Mouse (Mus musculus) intestine, embryonic 15.5 days (tissue): ENCODE data around the gene Rps29. TPM values are rescaled to one million over a fixed set of nuclear protein-coding genes. Genes with fewer than 3 reads are reported as not detected.

Experiments used
- ATAC-seq: fragments of 200-750 bp; cut with Nextera tagmentation; 2 replicates; pipeline ENCODE4 v1.8.0; 2017; ENCODE audit warnings: moderate TSS enrichment, moderate library complexity
- H3K27ac ChIP-seq: fragments of 300-500 bp; sonication (generic); 2 replicates; pipeline ENCODE4 v1.5.1; 2015; ENCODE audit warnings: mild to moderate bottlenecking, inconsistent platforms
- H3K27me3 ChIP-seq: fragments of 300-500 bp; sonication (generic); replicated peaks from 2 replicates; pipeline ENCODE4 v1.6.1; 2015; ENCODE audit warnings: inconsistent platforms
- H3K36me3 ChIP-seq: fragments of 300-500 bp; sonication (generic); 2 replicates; pipeline ENCODE4 v1.6.1; 2015; ENCODE audit warnings: inconsistent platforms
- H3K4me1 ChIP-seq: fragments of 300-500 bp; sonication (generic); replicated peaks from 2 replicates; pipeline ENCODE4 v1.6.1; 2015; ENCODE audit warnings: inconsistent platforms
- H3K4me2 ChIP-seq: fragments of 300-500 bp; sonication (generic); replicated peaks from 2 replicates; pipeline ENCODE4 v1.6.1; 2015; ENCODE audit warnings: mild to moderate bottlenecking, inconsistent platforms
- H3K4me3 ChIP-seq: fragments of 300-500 bp; sonication (generic); replicated peaks from 2 replicates; pipeline ENCODE4 v1.5.1; 2015; ENCODE audit warnings: inconsistent platforms
- H3K9ac ChIP-seq: fragments of 300-500 bp; sonication (generic); 2 replicates; pipeline ENCODE4 v1.6.1; 2015; ENCODE audit warnings: inconsistent platforms
- H3K9me3 ChIP-seq: fragments of 300-500 bp; sonication (generic); 2 replicates; pipeline ENCODE4 v1.6.1; 2016; ENCODE audit warnings: inconsistent platforms
- WGBS: fragments of 180-500 bp; shearing (Covaris S2); methylation state at CpG from one replicate; pipeline ENCODE4 v1.1.7; 2015; 5-methylcytosine and 5-hydroxymethylcytosine counted together
- polyA plus RNA-seq: library from polyadenylated mRNA; unstranded; fragments of >200 nt; fragmentation: Nextera tagmentation; extraction: Ambion mirVana; gene quantifications from 2 replicates; pipeline ENCODE4 v1.2.1, GENCODE M21; 2015

Gene Rps29
- polyA plus RNA-seq, 1 experiment from 2014 or later, result 2,016 TPM

DNA sequence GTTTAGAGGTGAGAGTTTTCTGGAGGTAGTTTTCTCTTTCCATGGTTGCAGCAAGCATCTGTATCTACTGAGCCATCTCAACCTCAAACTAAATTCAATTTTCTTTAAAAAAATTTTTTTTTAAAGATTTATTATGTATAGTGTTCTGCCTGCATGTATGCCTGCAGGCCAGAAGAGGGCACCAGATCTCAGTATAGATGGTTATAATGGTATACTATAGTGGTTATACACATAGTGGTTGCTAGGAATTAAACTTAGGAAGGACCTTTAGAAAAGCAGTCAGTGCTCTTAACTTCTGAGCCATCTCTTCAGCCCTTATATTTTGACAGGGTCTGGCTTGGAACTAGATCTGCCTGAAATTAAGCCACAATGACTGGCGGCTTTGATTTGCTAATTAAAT, 31.5 kb upstream of the Rps29 start:
- H3K27ac ChIP-seq, result no peak overlapping the region
- 0 out of 2 replicates have a peak, but pooled peaks cover 6% of the 10 kb centered on the region for H3K36me3 ChIP-seq
- no peak for ATAC-seq
- no peak overlapping the region for H3K4me3 ChIP-seq
- H3K9ac ChIP-seq, result no peak overlapping the region
- peaks cover 9% of the 10 kb centered on the region; the same call in 1 of the 2 replicates for H3K4me1 ChIP-seq
- 100% methylated on average over 1 of the region's 1 CpGs for WGBS
- no peaks in the 10 kb centered on the region for H3K27me3 ChIP-seq
- H3K9me3 ChIP-seq, result no peaks in the 10 kb centered on the region
- H3K4me2 ChIP-seq, result no peak overlapping the region

DNA sequence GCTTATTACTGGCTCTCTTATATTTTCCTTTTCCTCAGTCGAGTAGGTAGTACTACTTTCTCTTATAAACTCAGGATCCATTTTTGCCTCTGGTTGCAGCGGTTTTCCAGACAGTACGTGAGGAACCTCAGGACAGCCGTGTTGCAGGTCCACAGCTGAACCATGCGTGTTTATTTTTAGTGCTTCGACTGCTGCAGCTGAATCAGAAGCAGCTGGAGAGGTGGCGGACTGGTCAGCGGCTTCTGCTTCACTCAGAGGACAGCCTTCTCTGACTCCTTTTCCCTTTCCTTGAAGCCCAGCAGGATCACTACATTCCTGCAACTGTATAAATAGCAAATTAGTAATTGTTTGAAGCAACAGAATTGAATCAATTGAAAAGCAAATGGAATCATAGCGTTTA, 31.1 kb upstream of the Rps29 start:
- Histone ChIP-seq H3K4me3 (no peak overlapping the region), H3K9me3 (no peaks in the 10 kb centered on the region), H3K4me1 (peaks cover 10% of the 10 kb centered on the region; the same call in 1 of the 2 replicates), H3K27me3 (no peaks in the 10 kb centered on the region), H3K27ac (no peak overlapping the region), H3K9ac (no peak overlapping the region), H3K36me3 (0 out of 2 replicates have a peak, but pooled peaks cover 6% of the 10 kb centered on the region), H3K4me2 (no peak overlapping the region)
- no peak for ATAC-seq
- WGBS, result 81% methylated on average over 9 of the region's 9 CpGs

- Histone ChIP-seq H3K27me3 (no peaks in the 10 kb centered on the region), H3K36me3 (0 out of 2 replicates have a peak, but pooled peaks cover 6% of the 10 kb centered on the region), H3K4me1 (peaks cover 10% of the 10 kb centered on the region; the same call in 1 of the 2 replicates), H3K4me2 (peak overlapping the region; percentile 35; the same call in 1 of the 2 replicates), H3K9me3 (no peaks in the 10 kb centered on the region), H3K4me3 (0 out of 2 replicates have a peak overlapping the region, but pooled peaks have one; percentile 2), H3K9ac (no peak overlapping the region), H3K27ac (peak overlapping the region; percentile 33)
- no peak for ATAC-seq
- WGBS, result 61% methylated on average over 5 of the region's 5 CpGs
Measured at GRCm38 (mm10) chr12:69186811-69187471, 28.0 kb upstream of the Rps29 start.

- Histone ChIP-seq H3K9ac (peak overlapping the region; percentile 92), H3K4me1 (peaks cover 10% of the 10 kb centered on the region; the same call in 1 of the 2 replicates), H3K36me3 (0 out of 2 replicates have a peak, but pooled peaks cover 4% of the 10 kb centered on the region), H3K9me3 (no peaks in the 10 kb centered on the region), H3K4me2 (peak overlapping the region; percentile 90), H3K27me3 (no peaks in the 10 kb centered on the region), H3K4me3 (peak overlapping the region; percentile 82), H3K27ac (no peak overlapping the region)
- 70% methylated on average over 7 of the region's 7 CpGs for WGBS
- no peak for ATAC-seq
Measured at GRCm38 (mm10) chr12:69185371-69185770, 26.4 kb upstream of the Rps29 start.

DNA sequence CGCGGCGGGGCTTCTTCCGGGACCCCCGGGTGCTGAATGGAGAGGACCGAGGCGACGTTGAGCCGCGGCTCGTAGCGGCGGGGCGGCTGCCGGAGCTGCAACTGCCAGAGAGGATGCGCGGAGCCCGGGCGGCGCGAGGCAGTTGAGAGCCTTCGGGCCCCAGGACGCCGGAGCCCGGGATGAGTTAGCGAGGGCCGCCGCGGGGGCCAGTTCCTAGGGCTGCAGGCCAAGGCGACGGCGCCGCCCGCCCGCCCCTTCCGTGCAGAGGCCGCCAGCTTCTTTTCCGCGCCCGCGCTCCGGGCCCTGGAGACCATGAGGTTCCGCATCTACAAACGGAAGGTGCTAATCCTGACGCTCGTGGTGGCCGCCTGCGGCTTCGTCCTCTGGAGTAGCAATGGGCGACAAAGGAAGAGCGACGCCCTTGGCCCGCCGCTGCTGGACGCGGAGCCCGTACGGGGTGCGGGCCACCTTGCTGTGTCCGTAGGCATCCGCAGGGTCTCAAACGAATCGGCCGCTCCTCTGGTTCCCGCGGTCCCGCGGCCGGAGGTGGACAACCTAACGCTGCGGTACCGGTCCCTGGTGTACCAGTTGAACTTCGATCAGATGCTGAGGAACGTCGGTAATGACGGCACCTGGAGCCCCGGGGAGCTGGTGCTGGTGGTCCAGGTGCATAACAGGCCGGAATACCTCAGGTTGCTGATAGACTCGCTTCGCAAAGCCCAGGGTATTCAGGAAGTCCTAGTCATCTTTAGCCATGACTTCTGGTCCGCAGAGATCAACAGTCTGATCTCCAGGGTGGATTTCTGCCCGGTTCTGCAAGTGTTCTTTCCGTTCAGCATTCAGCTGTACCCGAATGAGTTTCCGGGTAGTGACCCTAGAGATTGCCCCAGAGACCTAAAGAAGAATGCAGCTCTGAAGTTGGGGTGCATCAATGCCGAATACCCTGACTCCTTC, 25.6 kb upstream of the Rps29 start:
- H3K4me2 ChIP-seq, result peak overlapping the region; percentile 90
- peak overlapping the region; percentile 82 for H3K4me3 ChIP-seq
- peaks cover 10% of the 10 kb centered on the region; the same call in 1 of the 2 replicates for H3K4me1 ChIP-seq
- H3K27ac ChIP-seq, result peak overlapping the region; percentile 88
- H3K9ac ChIP-seq, result peak overlapping the region; percentile 92
- WGBS, result 2% methylated on average over 86 of the region's 86 CpGs
- no peaks in the 10 kb centered on the region for H3K36me3 ChIP-seq
- H3K27me3 ChIP-seq, result no peaks in the 10 kb centered on the region
- H3K9me3 ChIP-seq, result no peaks in the 10 kb centered on the region
- ATAC-seq, result peak; percentile 71

- ATAC-seq, result peak; percentile 99
- Histone ChIP-seq H3K9me3 (no peaks in the 10 kb centered on the region), H3K27ac (peak within 1 kb of the TSS; percentile 88), H3K9ac (peak within 1 kb of the TSS; percentile 92), H3K4me1 (peaks cover 10% of the 10 kb centered on the region; the same call in 1 of the 2 replicates), H3K27me3 (no peaks in the 10 kb centered on the region), H3K4me2 (peak within 1 kb of the TSS; percentile 90), H3K36me3 (no peaks in the 10 kb centered on the region), H3K4me3 (peak within 1 kb of the TSS; percentile 82)
- under 1% methylated on average over 84 of the region's 84 CpGs for WGBS
Measured at GRCm38 (mm10) chr12:69183583-69184308, 24.8 kb upstream of the Rps29 start, which contains the start of the genes Rpl36al and Mgat2. Gene Rpl36al, minus strand, starts transcription at chr12:69184083. Gene Mgat2, plus strand, starts transcription at chr12:69184157.

GRCm38 (mm10) chr12:69181800-69182199, 22.8 kb upstream of the Rps29 start:
- H3K27me3 ChIP-seq, result no peaks in the 10 kb centered on the region
- 92% methylated on average over 4 of the region's 4 CpGs for WGBS
- no peaks in the 10 kb centered on the region for H3K36me3 ChIP-seq
- no peak overlapping the region for H3K4me3 ChIP-seq
- no peak overlapping the region for H3K4me2 ChIP-seq
- H3K9ac ChIP-seq, result no peak overlapping the region
- no peak overlapping the region for H3K27ac ChIP-seq
- H3K9me3 ChIP-seq, result no peaks in the 10 kb centered on the region
- no peak for ATAC-seq
- peaks cover 3% of the 10 kb centered on the region; the same call in 1 of the 2 replicates for H3K4me1 ChIP-seq

- Histone ChIP-seq H3K36me3 (no peaks in the 10 kb centered on the region), H3K9ac (no peak overlapping the region), H3K4me3 (no peak overlapping the region), H3K27me3 (no peaks in the 10 kb centered on the region), H3K27ac (no peak overlapping the region), H3K4me2 (no peak overlapping the region), H3K9me3 (no peaks in the 10 kb centered on the region), H3K4me1 (no peaks in the 10 kb centered on the region)
- 74% methylated on average over 12 of the region's 12 CpGs for WGBS
- no peak for ATAC-seq
Measured at GRCm38 (mm10) chr12:69179371-69179770, 20.4 kb upstream of the Rps29 start.

GRCm38 (mm10) chr12:69177526-69177925, 18.5 kb upstream of the Rps29 start:
- Histone ChIP-seq H3K4me3 (no peak overlapping the region), H3K4me2 (no peak overlapping the region), H3K27ac (no peak overlapping the region), H3K9me3 (no peaks in the 10 kb centered on the region), H3K4me1 (no peaks in the 10 kb centered on the region), H3K27me3 (no peaks in the 10 kb centered on the region), H3K9ac (no peak overlapping the region), H3K36me3 (0 out of 2 replicates have a peak, but pooled peaks cover 3% of the 10 kb centered on the region)
- WGBS, result 79% methylated on average over 3 of the region's 3 CpGs
- no peak for ATAC-seq

- H3K4me1 ChIP-seq, result no peaks in the 10 kb centered on the region
- no peak overlapping the region for H3K27ac ChIP-seq
- WGBS, result 69% methylated on average over 3 of the region's 3 CpGs
- H3K4me3 ChIP-seq, result no peak overlapping the region
- H3K9ac ChIP-seq, result no peak overlapping the region
- no peak overlapping the region for H3K4me2 ChIP-seq
- ATAC-seq, result peak; percentile 74
- H3K36me3 ChIP-seq, result 0 out of 2 replicates have a peak, but pooled peaks cover 3% of the 10 kb centered on the region
- H3K27me3 ChIP-seq, result no peaks in the 10 kb centered on the region
- no peaks in the 10 kb centered on the region for H3K9me3 ChIP-seq
Measured at GRCm38 (mm10) chr12:69175975-69176374, 17.0 kb upstream of the Rps29 start.

GRCm38 (mm10) chr12:69171307-69171706, 12.3 kb upstream of the Rps29 start:
- H3K27ac ChIP-seq, result no peak overlapping the region
- H3K4me2 ChIP-seq, result no peak overlapping the region
- ATAC-seq, result no peak
- H3K9me3 ChIP-seq, result no peaks in the 10 kb centered on the region
- no peaks in the 10 kb centered on the region for H3K27me3 ChIP-seq
- H3K4me1 ChIP-seq, result 0 out of 2 replicates have a peak, but pooled peaks cover 6% of the 10 kb centered on the region
- H3K9ac ChIP-seq, result no peak overlapping the region
- WGBS, result 92% methylated on average over 2 of the region's 2 CpGs
- 0 out of 2 replicates have a peak, but pooled peaks cover 3% of the 10 kb centered on the region for H3K36me3 ChIP-seq
- no peak overlapping the region for H3K4me3 ChIP-seq
